Mouse (Mus musculus) splenic B cell, adult 2 months (primary cell): Measurements from ENCODE around the gene Nfkbia.

Source experiments
- DNase-seq: peaks from one replicate; pipeline ENCODE4 v3.0.0-alpha.2; 2011; ENCODE audit warnings: low read depth, low spot score
- H3K27me3 ChIP-seq: 2 replicates; pipeline ENCODE4 v1.6.1; 2012; ENCODE audit warnings: mild to moderate bottlenecking, low read length, moderate library complexity, mixed read lengths; ENCODE audit not compliant: control insufficient read depth, poor library complexity, insufficient read depth, severe bottlenecking
- H3K36me3 ChIP-seq: 2 replicates; pipeline ENCODE4 v1.6.1; 2012; ENCODE audit warnings: mild to moderate bottlenecking, low read length, moderate library complexity, mixed read lengths; ENCODE audit not compliant: control insufficient read depth, poor library complexity, insufficient read depth, severe bottlenecking

Nfkbia gene

DNA sequence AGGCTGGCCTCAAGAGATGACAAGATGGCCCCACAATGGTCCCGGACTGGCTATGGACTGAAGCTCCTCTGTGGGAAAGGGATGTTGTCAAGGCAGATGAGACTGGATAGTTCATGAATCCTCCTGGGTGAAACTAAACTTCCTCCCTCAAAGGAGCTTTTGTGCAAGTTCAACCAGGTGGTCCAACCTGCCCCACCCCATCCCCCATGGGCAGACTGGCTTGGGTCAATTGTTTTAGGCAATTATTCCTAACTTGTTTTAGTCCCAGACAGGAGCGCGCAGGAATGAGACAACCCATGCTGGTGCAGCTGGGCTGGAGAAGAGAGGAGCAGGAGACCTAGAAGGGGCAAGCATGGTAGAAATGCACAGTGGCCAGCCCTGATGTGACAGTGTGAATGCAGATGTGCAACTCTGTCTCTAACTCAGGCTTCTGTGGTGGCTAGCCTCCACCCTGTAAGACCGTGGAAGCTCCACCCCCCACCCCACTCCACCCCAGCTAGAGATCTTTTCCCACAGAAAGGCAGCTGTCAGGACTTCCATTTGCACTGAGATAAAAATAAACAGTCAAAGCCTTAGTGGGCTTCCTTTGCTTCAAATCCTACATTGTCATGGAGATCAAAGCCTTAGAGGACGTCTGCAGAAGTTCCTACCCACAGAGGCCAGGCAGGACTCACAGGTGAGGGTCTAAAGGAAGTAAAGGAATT lies 3.6 kb upstream of the Nfkbia start:
- Histone ChIP-seq H3K36me3 (peaks cover 6% of the 10 kb centered on the region), H3K27me3 (no peaks in the 10 kb centered on the region)

DNA sequence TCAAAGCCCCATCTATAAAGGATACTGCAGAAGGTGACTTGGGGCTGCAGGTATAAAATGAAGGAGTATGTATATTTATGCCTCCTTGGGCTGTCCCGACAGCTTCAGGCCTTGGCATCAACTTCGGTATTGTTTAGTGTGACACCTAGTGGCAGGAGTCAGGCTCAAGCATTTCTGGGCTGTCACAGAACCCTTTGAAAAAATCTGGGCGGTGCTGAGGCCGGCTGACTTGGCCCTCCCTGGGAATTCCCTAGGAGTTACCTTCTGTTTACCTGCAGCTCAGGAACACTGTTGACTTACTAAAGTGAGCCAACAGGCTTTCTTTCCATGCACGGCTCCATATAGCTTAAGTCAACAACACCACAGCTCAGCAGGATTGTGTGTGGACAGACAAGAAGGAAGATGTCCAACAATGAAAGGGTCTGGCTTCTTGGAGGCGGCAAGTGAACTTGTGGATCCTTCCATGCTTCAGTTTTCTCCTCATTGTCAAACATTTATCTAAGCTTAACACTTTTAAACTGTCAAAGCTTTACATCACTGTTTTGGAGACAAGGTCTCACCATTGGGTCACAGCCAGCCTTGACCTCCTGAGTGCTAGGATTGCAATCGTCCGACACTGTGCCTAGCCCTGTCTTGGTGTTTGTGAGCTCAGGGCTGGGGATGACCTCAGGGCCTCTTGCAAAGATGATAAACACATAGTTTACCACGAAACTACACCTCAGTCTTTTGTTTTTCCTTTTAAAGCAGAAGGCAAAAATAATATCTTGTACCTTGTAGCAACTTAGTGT lies 2.9 kb upstream of the Nfkbia start:
- H3K36me3 ChIP-seq = peaks cover 12% of the 10 kb centered on the region
- H3K27me3 ChIP-seq = no peaks in the 10 kb centered on the region
- DNase-seq = peak; percentile 88

More for the DNA sequence above, 3.6 kb upstream of the Nfkbia start:
- no peak for DNase-seq

DNA sequence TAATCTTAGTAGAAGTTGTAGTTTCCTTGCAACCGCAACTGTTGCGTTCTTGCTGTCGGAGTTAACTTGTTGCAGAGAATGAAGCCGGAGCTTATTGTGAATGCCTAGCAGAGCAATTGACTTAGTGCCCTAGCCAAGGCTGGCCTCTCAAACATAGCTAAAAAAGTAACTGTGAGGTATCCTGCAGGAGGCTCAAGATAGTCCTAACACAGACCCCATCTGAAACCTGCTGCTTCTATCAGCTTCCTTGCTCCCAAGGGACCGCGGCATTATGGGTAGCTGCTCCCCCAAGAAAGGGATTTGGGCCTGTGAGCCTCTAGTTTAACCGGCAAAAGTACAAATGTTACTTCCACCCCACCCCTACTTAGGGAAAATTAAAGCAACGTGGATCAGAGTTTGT lies 934 bp upstream of the Nfkbia start:
- Histone ChIP-seq H3K36me3 (peaks cover 21% of the 10 kb centered on the region), H3K27me3 (no peaks in the 10 kb centered on the region)
- DNase-seq = no peak

DNA sequence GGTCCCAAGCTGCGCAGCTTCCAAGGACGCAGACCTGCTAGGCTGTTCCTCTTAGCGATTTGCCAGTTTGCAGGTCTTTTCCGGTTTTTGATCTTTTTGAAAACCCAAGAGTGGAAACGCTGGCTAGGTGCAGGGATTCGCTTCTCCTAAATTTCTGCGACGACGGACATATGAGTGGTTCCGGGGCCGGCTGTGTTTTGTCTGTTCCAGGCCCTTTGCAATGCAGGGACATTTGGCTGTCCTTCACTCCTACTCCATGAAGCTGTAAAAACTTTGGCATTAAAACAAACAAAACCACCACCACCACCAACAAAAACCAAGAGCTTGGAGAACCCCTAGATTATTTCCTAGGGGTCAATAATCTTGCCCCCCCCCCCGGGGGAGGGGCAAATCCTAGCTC lies 494 bp upstream of the Nfkbia start:
- Histone ChIP-seq H3K27me3 (no peaks in the 10 kb centered on the region), H3K36me3 (peaks cover 21% of the 10 kb centered on the region)
- DNase-seq = no peak

DNA sequence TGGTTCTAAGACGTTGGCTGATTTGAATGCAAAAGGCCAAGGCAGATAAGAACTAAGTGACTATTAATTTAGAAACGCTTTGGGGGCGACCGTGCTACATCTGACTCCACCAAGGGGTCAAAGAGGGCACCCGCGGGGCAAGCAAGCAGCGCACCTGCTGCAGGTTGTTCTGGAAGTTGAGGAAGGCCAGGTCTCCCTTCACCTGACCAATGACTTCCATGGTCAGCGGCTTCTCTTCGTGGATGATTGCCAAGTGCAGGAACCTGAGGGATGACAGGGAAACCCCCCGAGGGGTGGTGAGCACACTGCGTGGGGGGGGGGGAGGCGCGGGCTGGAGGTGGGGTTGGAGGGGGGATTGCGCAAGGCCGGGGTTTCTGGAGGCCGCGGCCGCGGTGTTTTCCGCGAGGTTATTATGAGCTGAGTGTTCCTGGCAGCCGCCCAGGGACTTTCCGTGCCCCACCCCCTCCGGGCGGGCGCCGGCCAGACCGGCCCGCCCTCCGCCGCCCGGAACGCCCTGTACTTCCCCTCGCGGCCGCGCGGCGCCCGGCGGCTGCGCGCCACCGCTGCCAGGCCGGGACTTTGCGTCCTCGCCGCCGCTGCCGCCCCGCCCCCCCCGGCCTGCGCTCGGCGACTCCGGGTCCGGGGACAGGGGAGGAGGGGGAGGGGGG lies 797 bp downstream of the Nfkbia start:
- H3K27me3 ChIP-seq = no peaks in the 10 kb centered on the region
- DNase-seq = peak; percentile 97
- peaks cover 27% of the 10 kb centered on the region for H3K36me3 ChIP-seq

DNA sequence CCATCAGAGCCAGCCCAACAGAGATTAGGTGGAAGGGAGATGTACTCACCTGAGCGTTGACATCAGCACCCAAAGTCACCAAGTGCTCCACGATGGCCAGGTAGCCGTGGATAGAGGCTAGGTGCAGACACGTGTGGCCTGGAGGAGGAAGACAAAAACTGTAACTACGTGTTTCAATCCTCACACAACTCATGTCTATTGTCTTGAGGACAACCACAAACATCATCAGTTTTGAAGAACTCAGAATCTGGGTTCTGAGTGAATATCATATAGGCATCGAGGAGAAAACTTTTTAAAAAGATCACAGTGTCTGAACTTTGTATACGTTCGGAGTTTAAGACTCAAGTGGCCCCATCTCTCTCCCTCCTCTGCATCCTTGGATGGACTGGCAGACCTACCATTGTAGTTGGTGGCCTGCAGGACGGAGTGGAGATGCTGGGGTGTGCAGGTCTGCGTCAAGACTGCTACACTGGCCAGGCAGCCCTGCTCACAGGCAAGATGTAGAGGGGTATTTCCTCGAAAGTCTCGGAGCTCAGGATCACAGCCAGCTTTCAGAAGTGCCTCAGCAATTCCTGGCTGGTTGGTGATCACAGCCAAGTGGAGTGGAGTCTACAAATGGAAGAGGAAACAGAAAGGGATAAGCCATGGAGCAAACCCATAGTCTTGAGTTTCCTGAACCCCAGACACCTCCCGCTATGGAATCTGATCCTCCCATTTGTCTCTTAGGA lies 1.6 kb downstream of the Nfkbia start:
- H3K27me3 ChIP-seq = no peaks in the 10 kb centered on the region
- peaks cover 27% of the 10 kb centered on the region for H3K36me3 ChIP-seq
- DNase-seq = no peak

DNA sequence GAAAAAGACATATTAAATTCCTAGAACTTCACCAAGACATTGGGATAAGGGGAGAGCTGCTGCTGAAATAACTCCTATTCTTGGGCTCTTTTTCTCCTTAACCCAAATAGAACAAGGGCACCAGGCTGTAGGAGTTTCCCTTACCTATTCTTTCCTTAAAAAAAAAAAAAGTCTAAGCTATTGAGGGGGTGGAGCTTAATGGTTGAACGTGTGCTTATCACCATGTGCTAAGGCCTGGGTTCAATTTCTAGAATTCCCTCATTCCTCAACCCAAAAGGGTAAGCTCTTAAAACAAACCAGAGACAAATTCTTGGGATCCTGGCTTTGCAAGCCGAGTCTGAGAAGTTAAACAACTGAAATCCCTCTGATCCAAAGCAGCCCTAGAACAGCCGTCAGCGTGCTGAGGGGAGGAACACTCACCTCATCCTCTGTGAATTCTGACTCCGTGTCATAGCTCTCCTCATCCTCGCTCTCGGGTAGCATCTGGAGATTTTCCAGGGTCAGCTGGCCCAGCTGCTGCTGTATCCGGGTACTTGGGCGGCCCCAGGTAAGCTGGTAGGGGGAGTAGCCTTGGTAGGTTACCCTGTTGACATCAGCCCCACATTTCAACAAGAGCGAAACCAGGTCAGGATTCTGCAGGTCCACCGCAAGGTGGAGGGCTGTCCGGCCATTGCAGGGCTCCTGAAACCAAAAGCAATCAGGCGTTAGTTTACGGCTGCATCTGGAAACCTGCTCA lies 2.3 kb downstream of the Nfkbia start:
- no peak for DNase-seq
- peaks cover 27% of the 10 kb centered on the region for H3K36me3 ChIP-seq
- H3K27me3 ChIP-seq = no peaks in the 10 kb centered on the region

DNA sequence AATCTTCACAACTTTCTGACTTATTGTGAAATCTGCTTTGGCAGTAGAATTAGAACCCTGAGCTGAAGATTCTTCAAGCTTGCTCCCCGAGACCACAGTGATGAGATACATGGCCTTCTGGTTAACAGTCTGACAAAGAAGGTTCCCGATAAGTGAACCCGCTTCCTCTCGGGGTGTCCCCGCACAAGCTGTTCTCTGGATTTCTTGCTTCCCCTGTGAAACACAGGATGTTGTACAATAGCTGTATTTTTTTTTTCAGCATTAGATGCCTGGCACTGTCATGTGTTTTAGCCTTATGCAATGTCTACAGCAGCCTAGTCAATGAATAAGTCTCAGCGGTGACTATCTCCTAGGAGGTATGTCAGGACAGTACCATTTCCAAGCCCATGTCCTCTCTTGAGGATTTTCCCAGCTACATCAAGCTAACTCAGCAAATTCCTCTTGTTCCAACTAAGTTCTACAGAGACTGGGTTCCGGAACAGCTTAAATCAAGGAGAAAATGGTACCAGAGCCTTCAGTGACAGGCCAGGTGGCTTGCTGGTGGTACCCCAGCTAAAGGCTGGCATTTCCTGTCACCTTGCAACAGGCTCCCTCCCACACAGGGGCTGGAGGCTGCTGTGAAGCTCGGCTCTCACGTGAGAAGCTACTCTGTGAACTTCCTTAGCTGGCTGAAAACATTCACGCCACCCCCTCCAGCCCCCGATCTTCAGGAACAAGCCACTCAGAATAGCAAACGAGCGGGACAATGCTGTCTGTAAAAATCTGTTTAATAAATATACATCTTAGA lies 3.6 kb downstream of the Nfkbia start:
- Histone ChIP-seq H3K27me3 (no peaks in the 10 kb centered on the region), H3K36me3 (peaks cover 27% of the 10 kb centered on the region)
- DNase-seq = peak; percentile 72

DNA sequence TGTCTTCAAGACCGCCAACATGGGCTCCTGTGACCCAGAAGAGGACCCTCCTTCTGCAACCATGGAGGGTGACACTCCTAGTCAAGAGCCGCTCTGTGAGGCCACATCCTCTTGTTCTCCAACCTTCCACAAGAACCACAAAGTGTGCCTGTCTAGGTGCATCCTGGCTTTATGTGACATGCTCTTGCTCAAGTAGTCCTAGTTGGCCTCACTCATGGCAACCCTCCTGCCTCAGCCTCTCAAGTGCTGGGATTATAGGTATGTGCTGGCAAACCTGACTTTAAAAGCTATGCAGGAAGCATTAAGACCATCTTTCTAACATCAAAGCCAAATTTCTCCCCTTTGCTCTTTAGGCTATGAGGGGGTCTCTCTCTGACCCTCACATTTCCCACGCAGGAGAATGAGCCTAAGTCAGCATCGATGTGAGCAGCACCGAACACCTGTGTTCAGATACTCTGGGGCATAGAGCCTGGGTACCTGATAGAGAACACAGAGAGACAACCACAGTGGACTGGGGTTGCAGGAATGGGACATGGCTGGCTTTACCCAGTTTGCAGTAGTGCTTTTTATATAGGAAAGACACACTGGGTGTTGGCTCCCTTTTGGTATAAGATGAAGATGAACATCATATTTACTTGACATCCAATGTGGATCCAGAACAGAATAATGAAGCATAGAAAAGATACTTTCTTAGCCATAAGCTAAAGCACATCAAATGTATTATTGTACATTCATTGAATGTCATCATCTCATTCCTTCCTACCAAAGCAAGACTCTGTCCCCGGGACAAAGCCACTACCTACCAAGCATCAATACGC lies 4.4 kb downstream of the Nfkbia start:
- no peak for DNase-seq
- Histone ChIP-seq H3K36me3 (peaks cover 27% of the 10 kb centered on the region), H3K27me3 (no peaks in the 10 kb centered on the region)

DNA sequence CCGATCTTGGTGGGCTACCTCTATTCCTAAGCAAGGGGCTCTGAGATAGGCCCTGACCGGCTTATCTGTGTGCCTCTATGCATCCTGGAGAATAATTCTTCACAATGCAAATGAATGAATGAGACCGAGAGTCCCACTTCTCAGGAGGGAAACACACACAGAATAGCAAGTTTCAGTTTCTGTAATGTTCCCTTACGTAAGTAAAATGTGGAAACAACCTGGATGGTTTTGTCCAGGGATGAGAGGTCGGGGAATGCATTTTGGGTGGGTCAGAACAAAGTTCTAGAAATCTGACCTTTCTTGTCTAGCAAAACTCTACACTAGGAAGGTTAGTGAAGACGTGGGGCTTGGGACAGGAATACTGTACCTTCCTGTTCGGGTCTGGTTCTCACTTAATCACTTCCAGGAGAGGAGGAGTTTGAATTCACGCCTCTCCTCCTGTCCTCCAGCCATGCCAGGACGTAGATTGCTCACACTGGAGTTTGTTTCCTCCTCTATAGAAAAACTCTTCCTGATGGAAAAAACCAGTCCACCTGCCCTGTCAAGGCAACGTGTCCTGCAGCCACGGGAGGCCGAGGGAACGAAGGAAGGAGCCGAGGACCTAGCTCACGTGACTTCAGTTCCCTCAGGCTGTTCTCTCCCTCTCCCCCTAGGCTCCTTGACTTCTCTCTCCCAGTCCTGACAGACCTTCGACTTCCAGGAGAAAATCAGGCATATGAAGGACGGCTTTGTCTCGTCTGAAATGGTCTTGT lies 5.3 kb downstream of the Nfkbia start:
- H3K36me3 ChIP-seq = peaks cover 27% of the 10 kb centered on the region
- no peak for DNase-seq

DNA sequence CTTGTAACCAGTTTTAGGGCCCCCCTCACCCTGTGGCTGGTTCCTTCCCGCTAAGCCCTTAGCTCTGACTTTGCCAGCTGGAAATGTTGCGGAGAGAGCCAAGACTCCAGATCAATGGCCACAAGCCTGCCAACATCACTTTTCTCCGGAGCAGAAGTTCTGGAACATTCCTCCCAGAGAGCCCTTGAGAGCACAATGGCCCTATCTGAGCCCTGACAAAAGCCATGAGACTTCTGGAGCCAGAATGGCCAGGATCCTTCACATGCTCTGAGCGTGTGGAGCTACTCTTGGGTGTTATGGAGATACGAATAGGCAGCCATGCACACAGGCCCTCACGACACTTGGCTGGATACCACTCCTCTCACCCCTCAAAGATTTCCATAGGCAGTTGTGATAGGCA lies 7.6 kb downstream of the Nfkbia start:
- peaks cover 13% of the 10 kb centered on the region for H3K36me3 ChIP-seq
- H3K27me3 ChIP-seq = no peaks in the 10 kb centered on the region
- no peak for DNase-seq

More for the DNA sequence above, 5.3 kb downstream of the Nfkbia start:
- H3K27me3 ChIP-seq = no peaks in the 10 kb centered on the region

DNA sequence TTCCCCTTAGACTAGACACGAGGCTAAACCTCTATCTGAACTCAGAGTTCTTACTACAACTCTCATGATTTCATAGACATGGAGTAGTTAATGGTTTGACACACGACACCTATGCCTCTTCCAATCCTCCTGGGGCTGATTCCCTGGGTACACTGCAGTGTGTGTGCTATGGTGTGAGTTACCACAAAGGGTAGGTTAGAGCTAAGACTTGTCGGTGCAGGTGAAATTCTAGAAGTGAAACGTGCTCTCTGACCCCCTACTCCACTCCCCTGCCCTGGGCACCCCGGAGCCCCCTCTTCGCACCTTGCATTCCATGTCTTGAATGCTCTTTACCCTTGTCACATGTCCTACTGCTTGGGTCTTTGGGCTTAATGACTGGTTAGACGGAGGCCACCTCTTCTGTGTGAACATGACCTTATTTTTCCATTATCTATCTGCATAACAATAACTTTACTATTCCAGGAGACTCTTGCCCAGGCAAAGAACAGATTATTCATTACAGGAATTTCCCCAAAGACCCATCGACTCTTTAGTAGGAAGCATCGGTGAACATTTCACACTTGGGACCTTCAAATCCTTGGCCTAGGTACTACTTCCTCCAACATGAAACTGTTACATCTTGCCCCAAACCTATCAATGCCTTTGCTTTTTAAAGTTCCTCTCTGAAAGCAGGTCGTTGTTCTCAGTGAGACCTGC lies 8.2 kb downstream of the Nfkbia start:
- Histone ChIP-seq H3K27me3 (no peaks in the 10 kb centered on the region), H3K36me3 (peaks cover 10% of the 10 kb centered on the region)
- DNase-seq = no peak
